Mouse (Mus musculus) lung, postnatal 25 days (tissue): ENCODE measurements around the gene Mettl5.

Experiments used
- DNase-seq: peaks from one replicate; pipeline ENCODE4 v3.0.0; 2022; ENCODE audit warnings: low spot score

The Mettl5 gene

DNA sequence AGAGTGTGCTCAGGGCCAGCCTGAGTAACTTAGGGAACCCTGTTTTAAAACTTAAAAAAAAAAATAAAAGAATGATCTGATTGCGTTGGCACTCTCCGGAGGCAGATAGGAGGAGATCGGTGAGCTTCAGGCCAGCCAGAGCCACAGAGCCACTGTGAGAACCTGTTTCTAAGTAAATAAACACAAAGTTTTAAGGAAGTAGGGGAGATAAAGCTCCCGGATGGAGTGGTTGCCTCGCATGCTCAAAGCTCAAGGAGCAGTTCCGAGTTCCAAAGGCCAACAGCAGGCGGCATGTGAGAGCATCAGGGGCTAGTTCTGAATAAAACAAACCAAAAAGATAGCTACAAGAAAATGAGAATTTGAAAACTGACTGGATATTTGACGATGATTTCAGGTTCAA lies 29.0 kb downstream of the Mettl5 start:
- peak; percentile 46 for DNase-seq

DNA sequence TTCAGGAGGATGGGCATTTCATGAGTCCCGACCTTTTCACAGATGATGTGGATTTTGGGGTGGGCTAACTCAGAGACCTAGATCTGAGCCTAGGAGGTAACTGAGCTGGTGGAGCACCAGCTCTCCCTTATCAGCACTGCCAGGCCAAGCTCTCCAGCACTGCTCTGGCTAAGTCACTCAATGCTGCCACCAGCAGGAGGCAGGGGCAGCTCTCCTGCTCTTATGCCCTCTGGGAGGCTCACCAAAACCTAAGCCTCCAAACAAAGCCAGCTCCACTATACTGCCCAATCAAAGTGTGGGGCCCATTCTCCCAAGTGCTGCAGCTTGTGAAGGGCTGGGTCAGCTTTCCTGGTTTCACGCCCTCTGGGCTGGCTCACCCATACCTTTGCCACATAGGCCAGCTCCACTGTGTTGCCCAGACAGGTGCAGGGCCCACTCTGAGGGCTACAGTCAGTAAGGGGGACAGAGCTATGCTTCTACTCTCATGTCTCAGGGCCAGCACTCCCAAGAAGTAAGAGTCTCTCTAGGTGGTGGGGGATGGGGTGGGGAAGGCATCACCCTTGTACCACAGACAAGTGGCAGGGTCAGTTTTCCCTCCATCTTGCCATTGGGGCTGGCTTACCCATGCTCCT lies 33.9 kb downstream of the Mettl5 start:
- no peak for DNase-seq

DNA sequence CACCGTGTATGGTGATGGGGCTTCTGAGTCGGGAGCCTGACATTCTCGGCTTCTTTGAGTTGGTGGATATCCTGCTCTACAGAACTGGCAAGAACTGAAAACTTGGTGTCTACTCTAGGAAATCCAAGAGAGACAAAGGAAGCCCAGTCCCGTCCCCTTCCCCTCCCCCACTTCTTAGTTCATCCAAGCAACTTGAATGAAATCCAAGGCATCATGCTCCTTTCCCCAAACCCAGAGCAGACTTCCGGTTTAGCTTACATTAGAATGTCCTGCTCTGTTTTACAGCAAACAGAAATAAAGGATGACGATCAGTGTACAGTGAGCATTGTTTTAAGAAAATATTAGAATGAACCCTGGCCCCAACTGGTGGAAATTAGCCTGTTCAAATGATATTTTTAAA lies 36.2 kb downstream of the Mettl5 start:
- DNase-seq, result no peak

DNA sequence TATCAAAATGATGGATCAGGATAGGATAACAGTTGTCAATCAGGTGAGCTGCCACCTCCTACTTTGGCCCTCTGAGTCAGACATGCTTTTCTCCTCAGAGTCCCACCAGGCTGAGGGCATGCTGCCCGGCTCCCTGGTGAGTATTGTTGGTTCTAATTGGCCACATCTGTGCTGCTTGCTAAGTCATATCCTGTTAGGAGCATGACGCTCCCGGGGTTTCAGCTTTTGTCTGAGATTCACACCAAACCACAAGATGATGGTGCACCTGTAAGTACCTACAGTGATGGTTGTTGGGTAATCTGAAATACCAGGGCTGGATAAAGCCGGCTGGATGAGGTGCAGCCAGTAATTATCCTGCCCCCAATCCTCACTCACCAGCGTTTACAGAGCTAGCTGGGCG lies 45.2 kb downstream of the Mettl5 start:
- DNase-seq, result no peak

DNA sequence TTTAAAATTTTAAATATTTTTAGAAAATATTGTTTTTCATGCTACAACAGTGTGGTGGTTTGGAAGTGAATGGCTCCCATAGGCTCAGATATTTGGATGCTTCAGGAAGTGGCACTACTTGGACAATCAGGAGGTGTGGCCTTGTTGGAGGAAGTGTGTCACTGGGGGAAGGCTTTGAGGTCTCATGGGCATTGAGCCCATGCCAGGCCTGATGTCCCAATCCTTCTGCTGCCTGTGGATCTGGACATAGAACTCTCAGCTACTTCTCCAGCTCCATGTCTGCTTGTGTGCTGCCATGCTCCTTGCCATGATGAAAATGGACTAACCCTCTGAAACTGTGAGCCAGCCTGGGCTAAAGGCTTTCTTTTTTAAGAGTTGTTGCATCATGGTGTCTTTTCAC lies 46.7 kb downstream of the Mettl5 start:
- DNase-seq, result no peak

DNA sequence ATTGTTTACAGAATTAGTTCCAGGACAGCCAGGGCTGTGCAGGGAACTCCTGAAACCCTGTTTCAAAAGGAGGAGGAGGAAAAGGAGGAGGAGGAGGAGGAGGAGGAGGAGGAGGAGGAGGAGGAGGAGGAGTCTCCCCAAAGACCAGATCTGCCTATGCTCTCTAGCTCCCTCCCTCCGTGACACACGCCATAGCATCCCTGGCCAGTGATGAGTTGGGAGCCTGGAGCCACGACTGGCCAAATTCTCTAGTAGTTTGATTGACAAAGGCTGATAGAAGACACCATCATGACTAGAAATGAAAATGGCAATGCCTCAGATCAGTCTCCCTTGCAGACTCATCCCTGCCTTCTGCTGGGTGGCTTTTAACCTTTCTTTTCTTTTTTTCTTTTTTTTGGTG lies 47.4 kb downstream of the Mettl5 start:
- no peak for DNase-seq

DNA sequence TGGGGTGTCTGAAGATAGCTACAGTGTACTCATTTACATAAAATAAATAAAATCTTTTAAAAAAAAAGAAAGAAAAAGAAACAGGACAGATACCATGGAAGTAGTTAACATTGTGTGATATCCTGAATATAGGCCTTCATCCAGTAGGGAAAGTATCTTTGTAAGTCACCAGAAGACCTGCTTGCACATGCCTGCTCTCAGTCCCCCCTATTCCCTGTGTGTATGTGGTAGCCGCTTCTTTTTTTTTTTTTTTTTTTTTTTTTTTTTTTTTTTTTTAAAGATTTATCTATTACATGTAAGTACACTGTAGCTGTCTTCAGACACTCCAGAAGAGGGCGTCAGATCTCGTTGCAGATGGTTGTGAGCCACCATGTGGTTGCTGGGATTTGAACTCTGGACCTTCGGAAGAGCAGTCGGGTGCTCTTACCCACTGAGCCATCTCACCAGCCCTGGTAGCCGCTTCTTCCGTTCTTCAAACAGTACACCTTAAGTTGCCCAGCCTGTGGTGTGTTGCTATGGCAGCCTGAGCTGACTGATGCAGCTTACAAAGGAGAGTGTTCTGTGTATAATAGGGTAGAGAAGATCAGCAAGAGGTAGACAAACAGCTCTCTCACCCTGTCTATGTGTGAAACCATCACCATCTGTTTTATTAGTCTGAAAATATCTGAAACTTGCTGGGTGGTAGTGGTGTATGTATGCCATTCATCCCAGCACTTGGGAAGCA lies 48.0 kb downstream of the Mettl5 start:
- DNase-seq, result no peak

DNA sequence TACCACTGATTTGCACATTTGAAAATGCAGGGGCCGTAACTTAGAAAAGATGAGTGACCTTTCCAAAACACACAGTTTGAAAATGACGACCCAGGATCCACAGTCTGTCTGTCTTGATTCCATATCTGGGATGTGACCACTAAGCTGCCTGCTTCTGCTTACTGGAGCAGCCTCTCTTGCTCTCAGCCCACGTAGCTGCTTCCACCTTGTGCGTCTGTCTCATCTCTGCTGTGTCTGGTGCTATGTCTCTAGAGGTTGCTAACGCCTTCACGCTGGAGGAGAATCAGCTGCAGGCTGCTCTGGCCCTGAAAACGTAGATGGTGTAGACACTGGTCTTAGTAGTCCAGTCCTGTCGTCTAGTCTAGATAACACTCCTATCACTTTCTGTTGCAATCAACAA lies 55.3 kb downstream of the Mettl5 start:
- DNase-seq, result no peak

DNA sequence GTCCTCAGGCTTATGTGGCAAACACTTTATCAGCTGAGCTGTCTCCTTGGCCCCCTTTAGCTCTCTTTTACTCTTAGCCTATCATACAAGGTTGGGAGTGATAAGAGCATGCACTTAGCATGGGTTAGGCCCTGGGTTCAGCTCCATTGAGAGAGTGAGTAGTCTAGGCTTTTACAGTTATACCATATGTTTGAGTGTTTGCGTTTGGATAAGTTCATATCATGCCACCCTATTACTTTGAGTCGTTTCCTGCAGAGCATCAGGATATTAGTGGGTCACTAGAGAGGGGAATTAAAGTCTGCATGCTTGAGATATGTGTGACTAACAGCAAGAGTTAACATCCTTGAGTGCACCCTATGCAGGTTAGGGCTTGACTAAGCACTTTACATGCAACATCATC lies 55.7 kb downstream of the Mettl5 start:
- no peak for DNase-seq

DNA sequence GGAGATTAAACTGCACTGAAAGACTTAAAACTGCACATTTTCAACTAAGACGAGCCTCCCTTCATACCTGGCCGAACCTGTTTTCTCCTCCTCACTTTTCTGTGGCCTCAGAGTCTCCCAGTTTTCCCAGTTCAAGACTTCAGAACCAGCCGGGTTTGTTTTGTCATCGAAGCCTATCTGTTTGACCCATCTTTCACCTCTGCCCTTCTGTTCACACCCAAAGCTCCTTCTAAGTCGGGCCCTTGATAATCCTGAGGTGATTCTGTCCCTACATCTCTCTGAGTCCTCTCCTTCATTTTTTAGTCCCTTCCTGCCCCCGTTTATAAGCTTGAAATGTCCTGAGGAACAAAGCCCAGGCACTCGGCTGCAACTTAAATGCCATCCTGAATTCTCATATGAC lies 57.4 kb downstream of the Mettl5 start:
- DNase-seq, result no peak

DNA sequence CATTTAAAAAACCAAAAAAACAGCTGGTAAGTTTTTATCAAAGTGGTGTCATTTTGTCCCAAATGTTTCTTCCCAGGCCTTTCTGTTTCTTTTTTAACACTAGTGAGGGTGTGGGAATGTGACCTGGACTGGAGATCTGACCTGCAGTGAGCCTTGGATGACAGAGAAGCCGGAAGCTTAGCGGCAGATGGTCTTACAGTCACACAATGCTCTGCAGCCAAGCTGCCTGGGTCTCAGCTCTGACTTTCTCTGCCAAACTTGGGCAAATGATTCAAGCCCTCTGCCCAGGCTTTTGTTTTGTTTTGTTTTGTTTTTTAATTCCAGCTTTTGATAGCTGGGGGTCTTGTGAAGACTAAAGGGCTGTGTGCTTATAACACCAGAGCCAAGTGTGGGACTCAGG lies 59.0 kb downstream of the Mettl5 start:
- DNase-seq, result peak; percentile 15

DNA sequence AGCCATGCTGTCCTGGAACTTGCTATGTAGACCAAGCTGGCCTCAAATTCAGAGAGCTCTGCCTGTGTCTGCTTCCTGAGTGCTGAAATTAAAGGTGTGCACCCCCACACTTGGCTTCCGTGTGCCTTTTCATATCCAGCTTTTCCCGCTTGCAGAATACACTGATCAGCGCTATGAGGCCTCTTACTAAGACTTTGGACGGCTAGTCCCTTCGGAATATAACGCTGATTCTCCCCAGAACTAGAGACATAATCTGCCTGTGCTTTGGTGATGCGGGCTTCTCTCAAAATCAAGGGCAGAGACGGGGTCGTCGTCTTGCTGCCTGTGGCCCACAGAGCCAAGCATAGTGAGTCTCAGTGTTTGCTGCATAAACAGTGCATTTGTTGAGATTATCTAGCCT lies 59.5 kb downstream of the Mettl5 start:
- no peak for DNase-seq

DNA sequence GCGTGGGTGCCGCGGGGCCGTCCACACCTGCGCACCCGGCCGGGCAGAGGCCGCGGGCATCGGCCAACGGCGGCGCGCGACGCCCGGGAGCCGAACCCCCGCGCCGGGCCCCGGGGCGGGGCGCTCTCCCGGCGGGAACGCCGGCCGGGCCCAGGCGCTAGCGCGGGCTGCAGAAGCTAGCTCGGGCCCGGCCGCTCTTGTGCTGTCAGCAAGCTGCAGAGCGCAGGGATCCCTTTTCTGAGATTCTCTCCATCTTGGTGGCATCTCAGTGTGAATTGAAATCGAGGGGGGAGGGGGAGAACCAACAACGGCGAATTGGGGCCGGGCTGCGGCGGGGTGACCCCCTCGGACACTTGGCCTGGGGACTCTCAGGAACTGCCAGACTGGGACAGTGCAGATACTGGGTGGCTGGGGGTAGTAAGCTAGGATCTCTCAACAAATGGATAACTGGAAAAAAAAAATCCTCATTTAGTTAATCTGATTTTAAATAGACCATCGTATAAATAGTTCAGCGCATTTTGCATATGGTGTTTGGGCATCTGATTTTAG lies 62.2 kb downstream of the Mettl5 start:
- DNase-seq, result no peak

DNA sequence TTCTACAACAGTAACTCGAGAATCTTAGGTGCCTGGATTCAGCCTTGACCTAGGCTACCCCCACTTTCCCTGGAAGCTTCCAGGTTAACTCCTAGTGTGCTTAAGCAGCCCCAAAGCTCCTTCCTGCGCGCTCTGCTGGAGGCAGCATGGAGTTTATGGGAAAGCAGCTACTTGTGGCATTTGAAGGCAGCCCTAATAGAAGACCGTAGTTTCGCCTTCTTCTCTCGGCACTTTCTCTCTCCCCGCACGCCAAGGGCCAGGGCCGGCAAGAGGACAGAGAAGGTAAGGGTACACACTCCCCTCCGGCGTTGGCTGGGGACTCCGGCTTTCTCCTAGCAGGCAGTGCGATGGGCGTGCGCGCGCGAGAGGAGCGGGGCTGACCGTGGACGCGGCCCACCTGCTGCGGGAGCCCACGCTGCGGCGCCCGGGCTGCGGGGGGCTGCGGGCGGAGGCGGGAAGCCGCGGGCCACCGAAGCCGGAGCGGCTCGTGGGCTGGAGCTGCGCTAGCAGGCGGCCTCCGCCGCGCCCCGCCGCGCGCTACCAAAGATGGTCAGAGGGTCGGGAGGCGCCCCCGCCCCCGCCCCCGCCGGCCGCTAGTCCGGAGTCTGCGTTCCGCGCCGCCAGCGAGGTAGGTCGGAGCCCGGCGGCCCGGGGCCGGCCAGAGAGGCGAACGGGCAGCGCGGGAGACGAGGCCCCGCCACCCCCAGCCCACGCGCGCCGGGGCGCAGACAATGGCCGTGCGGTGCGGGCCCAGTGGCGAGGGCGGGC lies 62.9 kb downstream of the Mettl5 start:
- DNase-seq, result peak; percentile 14

DNA sequence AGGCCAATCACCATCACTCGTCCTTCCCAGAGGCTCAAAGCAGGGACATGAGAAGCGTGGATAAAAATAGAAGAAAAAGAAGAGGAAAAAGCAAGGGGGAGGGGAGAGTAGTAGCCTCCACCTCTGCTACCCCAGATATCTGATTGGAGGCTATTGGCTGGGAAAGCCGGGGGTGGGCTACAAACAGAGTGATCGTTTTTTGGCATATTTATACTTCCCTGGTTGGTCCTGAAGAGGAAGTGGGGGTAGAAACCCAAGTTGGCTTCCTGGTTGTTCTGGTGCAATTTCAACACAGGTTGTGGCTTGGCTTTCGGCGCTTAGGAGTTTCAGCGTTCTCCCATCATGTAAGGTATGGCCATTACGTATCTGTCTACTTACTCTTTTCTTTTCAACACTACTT lies 63.7 kb downstream of the Mettl5 start, which contains the start of gene Klhl23:
Gene Klhl23 (plus strand): TSS at position 234 of the 400 bp plus-strand sequence.
- peak; percentile 6 for DNase-seq
